Mouse (Mus musculus): Measurements from ENCODE around the gene Fabp1. TPM values are rescaled to one million over a fixed set of nuclear protein-coding genes. Genes with fewer than 3 reads are reported as not detected.

The Fabp1 gene
- polyA plus RNA-seq, 1 experiment from 2014 or later: not detected

- no peak overlapping the region for H3K4me3 ChIP-seq (ENCODE audit: low read depth, low read length)
- 59% methylated on average over 5 of the region's 5 CpGs for WGBS
- no peaks in the 10 kb centered on the region for H3K36me3 ChIP-seq (ENCODE audit: control insufficient read depth, insufficient read depth, low read length)
- no peaks in the 10 kb centered on the region for H3K9me3 ChIP-seq (ENCODE audit: control insufficient read depth, low read length)
- H3K4me2 ChIP-seq (ENCODE audit: low read depth, low read length, severe bottlenecking): no peak overlapping the region
- no peak overlapping the region for H3K27ac ChIP-seq (ENCODE audit: low read depth, low read length)
- H3K4me1 ChIP-seq (replicated peaks; ENCODE audit: control insufficient read depth, insufficient read depth, low read length): no peaks in the 10 kb centered on the region
- ATAC-seq (replicated peaks; ENCODE audit: low FRiP score) (no peak), DNase-seq (ENCODE audit: low spot score) (no peak)
- no peak overlapping the region for H3K9ac ChIP-seq (ENCODE audit: low read length)
- no peaks in the 10 kb centered on the region for H3K27me3 ChIP-seq (ENCODE audit: control insufficient read depth, insufficient read depth, low read length)
Measured at GRCm38 (mm10) chr6:71201925-71202324, 2.3 kb downstream of the Fabp1 start.

GRCm38 (mm10) chr6:71203674-71204073 lies 4.0 kb downstream of the Fabp1 start:
- Histone ChIP-seq H3K4me3 (ENCODE audit: low read depth, low read length) (no peak overlapping the region), H3K4me2 (ENCODE audit: low read depth, low read length, severe bottlenecking) (no peak overlapping the region), H3K4me1 (replicated peaks; ENCODE audit: control insufficient read depth, insufficient read depth, low read length) (no peaks in the 10 kb centered on the region), H3K9me3 (ENCODE audit: control insufficient read depth, low read length) (no peaks in the 10 kb centered on the region), H3K27ac (ENCODE audit: low read depth, low read length) (no peak overlapping the region), H3K36me3 (ENCODE audit: control insufficient read depth, insufficient read depth, low read length) (no peaks in the 10 kb centered on the region), H3K9ac (ENCODE audit: low read length) (no peak overlapping the region), H3K27me3 (ENCODE audit: control insufficient read depth, insufficient read depth, low read length) (no peaks in the 10 kb centered on the region)
- no peak for DNase-seq (ENCODE audit: low spot score)
- no peak for ATAC-seq (replicated peaks; ENCODE audit: low FRiP score)
- 89% methylated on average over 5 of the region's 5 CpGs for WGBS

DNA sequence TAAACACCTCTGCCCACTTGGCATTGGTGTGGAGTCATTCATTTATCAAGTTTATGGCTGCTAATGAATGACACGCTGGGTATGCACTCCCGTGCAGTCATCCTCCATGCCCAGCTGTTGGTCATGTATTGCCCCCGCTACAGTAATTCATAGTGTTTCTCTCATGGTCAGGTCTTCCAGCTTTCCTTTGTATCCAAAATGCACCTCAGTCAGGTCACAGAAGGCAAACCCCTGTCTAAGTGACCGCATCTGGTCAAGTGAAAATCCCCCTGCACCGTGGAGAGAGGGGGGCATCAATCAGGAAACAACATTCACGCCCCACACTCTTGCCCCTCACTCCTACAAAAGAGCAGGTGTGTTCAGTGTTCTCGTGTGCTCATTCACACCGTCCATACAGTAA lies 4.5 kb downstream of the Fabp1 start:
- 93% methylated on average over 8 of the region's 8 CpGs for WGBS
- no peak overlapping the region for H3K27ac ChIP-seq (ENCODE audit: low read depth, low read length)

GRCm38 (mm10) chr6:71208691-71209090 lies 9.1 kb downstream of the Fabp1 start:
- 90% methylated on average over 2 of the region's 2 CpGs for WGBS
- no peaks in the 10 kb centered on the region for H3K9me3 ChIP-seq (ENCODE audit: control insufficient read depth, low read length)
- no peak for DNase-seq (ENCODE audit: low spot score)
- H3K9ac ChIP-seq (ENCODE audit: low read length): no peak overlapping the region
- H3K36me3 ChIP-seq (ENCODE audit: control insufficient read depth, insufficient read depth, low read length): no peaks in the 10 kb centered on the region
- H3K27ac ChIP-seq (ENCODE audit: low read depth, low read length): no peak overlapping the region
- ATAC-seq (replicated peaks; ENCODE audit: low FRiP score): no peak
- H3K4me3 ChIP-seq (ENCODE audit: low read depth, low read length): no peak overlapping the region
- H3K4me1 ChIP-seq (replicated peaks; ENCODE audit: control insufficient read depth, insufficient read depth, low read length): no peaks in the 10 kb centered on the region
- no peaks in the 10 kb centered on the region for H3K27me3 ChIP-seq (ENCODE audit: control insufficient read depth, insufficient read depth, low read length)
- H3K4me2 ChIP-seq (ENCODE audit: low read depth, low read length, severe bottlenecking): no peak overlapping the region

More for the DNA sequence above, 4.5 kb downstream of the Fabp1 start:
- Histone ChIP-seq H3K4me2 (ENCODE audit: low read depth, low read length, severe bottlenecking) (no peak overlapping the region), H3K9ac (ENCODE audit: low read length) (no peak overlapping the region), H3K27me3 (ENCODE audit: control insufficient read depth, insufficient read depth, low read length) (no peaks in the 10 kb centered on the region), H3K4me3 (ENCODE audit: low read depth, low read length) (no peak overlapping the region), H3K36me3 (ENCODE audit: control insufficient read depth, insufficient read depth, low read length) (no peaks in the 10 kb centered on the region), H3K9me3 (ENCODE audit: control insufficient read depth, low read length) (no peaks in the 10 kb centered on the region), H3K4me1 (replicated peaks; ENCODE audit: control insufficient read depth, insufficient read depth, low read length) (no peaks in the 10 kb centered on the region)
- DNase-seq (ENCODE audit: low spot score) (no peak), ATAC-seq (replicated peaks; ENCODE audit: low FRiP score) (no peak)

DNA sequence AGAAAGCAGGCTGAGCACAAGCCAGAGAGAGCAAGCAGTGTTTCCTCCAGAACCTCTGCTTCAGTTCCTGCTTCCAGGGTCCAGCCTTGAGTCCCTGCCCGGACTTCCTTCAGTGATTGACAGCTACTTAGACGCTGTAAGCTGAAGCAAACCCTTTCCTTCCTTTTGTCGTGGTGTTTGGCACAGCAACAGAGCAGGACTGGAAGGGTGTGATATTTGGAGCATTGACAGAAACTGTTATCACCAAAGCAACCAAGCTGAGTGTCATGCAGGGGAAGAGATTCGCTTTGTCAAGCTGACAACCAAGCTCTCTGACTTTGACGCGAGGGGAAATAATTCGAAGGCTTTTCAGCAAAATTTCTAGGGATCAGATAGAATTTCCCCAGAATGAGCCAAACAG lies 12.3 kb downstream of the Fabp1 start:
- ATAC-seq (replicated peaks; ENCODE audit: low FRiP score): no peak
- WGBS: 72% methylated on average over 7 of the region's 7 CpGs
- Histone ChIP-seq H3K27ac (ENCODE audit: low read depth, low read length) (no peak overlapping the region), H3K4me2 (ENCODE audit: low read depth, low read length, severe bottlenecking) (no peak overlapping the region), H3K9ac (ENCODE audit: low read length) (no peak overlapping the region), H3K27me3 (ENCODE audit: control insufficient read depth, insufficient read depth, low read length) (no peaks in the 10 kb centered on the region), H3K4me1 (replicated peaks; ENCODE audit: control insufficient read depth, insufficient read depth, low read length) (no peaks in the 10 kb centered on the region), H3K36me3 (ENCODE audit: control insufficient read depth, insufficient read depth, low read length) (no peaks in the 10 kb centered on the region), H3K9me3 (ENCODE audit: control insufficient read depth, low read length) (no peaks in the 10 kb centered on the region), H3K4me3 (ENCODE audit: low read depth, low read length) (no peak overlapping the region)
- DNase-seq (ENCODE audit: low spot score): no peak

DNA sequence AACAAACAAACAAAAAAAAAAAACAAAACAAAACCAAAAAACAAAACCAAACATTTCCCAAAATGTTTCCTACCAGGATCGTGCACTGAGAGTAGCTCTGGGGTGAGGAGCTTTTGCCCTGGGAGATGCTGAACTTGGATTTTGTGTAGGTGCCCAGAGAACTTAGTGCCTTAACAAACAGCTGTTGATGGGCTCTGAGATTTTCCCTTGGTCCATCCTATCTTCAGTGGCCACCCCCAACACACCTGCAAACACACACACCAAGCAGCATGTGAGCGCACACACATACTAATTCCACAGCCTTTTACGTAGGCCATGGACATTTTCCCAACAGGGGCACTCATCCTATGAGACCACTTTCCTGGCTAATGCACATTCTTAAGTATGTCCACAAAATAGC lies 12.8 kb downstream of the Fabp1 start:
- WGBS: 95% methylated on average over 3 of the region's 3 CpGs
- Histone ChIP-seq H3K4me3 (ENCODE audit: low read depth, low read length) (no peak overlapping the region), H3K27ac (ENCODE audit: low read depth, low read length) (no peak overlapping the region), H3K9me3 (ENCODE audit: control insufficient read depth, low read length) (no peaks in the 10 kb centered on the region), H3K36me3 (ENCODE audit: control insufficient read depth, insufficient read depth, low read length) (no peaks in the 10 kb centered on the region), H3K4me1 (replicated peaks; ENCODE audit: control insufficient read depth, insufficient read depth, low read length) (no peaks in the 10 kb centered on the region), H3K4me2 (ENCODE audit: low read depth, low read length, severe bottlenecking) (no peak overlapping the region), H3K27me3 (ENCODE audit: control insufficient read depth, insufficient read depth, low read length) (no peaks in the 10 kb centered on the region), H3K9ac (ENCODE audit: low read length) (no peak overlapping the region)
- DNase-seq (ENCODE audit: low spot score): no peak
- no peak for ATAC-seq (replicated peaks; ENCODE audit: low FRiP score)

GRCm38 (mm10) chr6:71221501-71221900 lies 21.9 kb downstream of the Fabp1 start:
- Histone ChIP-seq H3K4me2 (ENCODE audit: low read depth, low read length, severe bottlenecking) (no peak overlapping the region), H3K4me1 (replicated peaks; ENCODE audit: control insufficient read depth, insufficient read depth, low read length) (no peaks in the 10 kb centered on the region), H3K9me3 (ENCODE audit: control insufficient read depth, low read length) (no peaks in the 10 kb centered on the region), H3K27me3 (ENCODE audit: control insufficient read depth, insufficient read depth, low read length) (no peaks in the 10 kb centered on the region), H3K36me3 (ENCODE audit: control insufficient read depth, insufficient read depth, low read length) (no peaks in the 10 kb centered on the region), H3K4me3 (ENCODE audit: low read depth, low read length) (no peak overlapping the region), H3K9ac (ENCODE audit: low read length) (no peak overlapping the region), H3K27ac (ENCODE audit: low read depth, low read length) (no peak overlapping the region)
- 92% methylated on average over 4 of the region's 4 CpGs for WGBS
- ATAC-seq (replicated peaks; ENCODE audit: low FRiP score) (no peak), DNase-seq (ENCODE audit: low spot score) (no peak)

GRCm38 (mm10) chr6:71224184-71224943 lies 24.7 kb downstream of the Fabp1 start:
- 84% methylated on average over 3 of the region's 3 CpGs for WGBS
- Histone ChIP-seq H3K27ac (ENCODE audit: low read depth, low read length) (no peak overlapping the region), H3K27me3 (ENCODE audit: control insufficient read depth, insufficient read depth, low read length) (no peaks in the 10 kb centered on the region), H3K4me2 (ENCODE audit: low read depth, low read length, severe bottlenecking) (no peak overlapping the region), H3K4me3 (ENCODE audit: low read depth, low read length) (no peak overlapping the region), H3K36me3 (ENCODE audit: control insufficient read depth, insufficient read depth, low read length) (no peaks in the 10 kb centered on the region), H3K9me3 (ENCODE audit: control insufficient read depth, low read length) (no peaks in the 10 kb centered on the region), H3K4me1 (replicated peaks; ENCODE audit: control insufficient read depth, insufficient read depth, low read length) (no peaks in the 10 kb centered on the region; the same call in 1 of the 2 replicates), H3K9ac (ENCODE audit: low read length) (no peak overlapping the region)
- ATAC-seq (replicated peaks; ENCODE audit: low FRiP score) (no peak), DNase-seq (ENCODE audit: low spot score) (no peak)

GRCm38 (mm10) chr6:71226544-71226943 lies 26.9 kb downstream of the Fabp1 start:
- H3K9ac ChIP-seq (ENCODE audit: low read length): no peak overlapping the region
- ATAC-seq (replicated peaks; ENCODE audit: low FRiP score) (no peak), DNase-seq (ENCODE audit: low spot score) (no peak)
- no peaks in the 10 kb centered on the region; the same call in 1 of the 2 replicates for H3K4me1 ChIP-seq (replicated peaks; ENCODE audit: control insufficient read depth, insufficient read depth, low read length)
- H3K27me3 ChIP-seq (ENCODE audit: control insufficient read depth, insufficient read depth, low read length): no peaks in the 10 kb centered on the region
- H3K36me3 ChIP-seq (ENCODE audit: control insufficient read depth, insufficient read depth, low read length): no peaks in the 10 kb centered on the region
- no peaks in the 10 kb centered on the region for H3K9me3 ChIP-seq (ENCODE audit: control insufficient read depth, low read length)
- no peak overlapping the region for H3K4me2 ChIP-seq (ENCODE audit: low read depth, low read length, severe bottlenecking)
- H3K27ac ChIP-seq (ENCODE audit: low read depth, low read length): no peak overlapping the region
- 34% methylated on average over 6 of the region's 6 CpGs for WGBS
- no peak overlapping the region for H3K4me3 ChIP-seq (ENCODE audit: low read depth, low read length)

Measured in forebrain, embryonic 11.5 days (tissue).